Mouse (Mus musculus): ENCODE data around the gene Adgrv1. TPM values are rescaled to one million over a fixed set of nuclear protein-coding genes. Genes with fewer than 3 reads are reported as not detected.

Gene Adgrv1
- polyA plus RNA-seq, 1 experiment from 2014 or later, result 9.8 TPM

- Histone ChIP-seq H3K4me3 (replicated peaks) (no peak overlapping the region), H3K36me3 (no peaks in the 10 kb centered on the region), H3K9me3 (replicated peaks) (no peaks in the 10 kb centered on the region), H3K27me3 (replicated peaks) (no peaks in the 10 kb centered on the region), H3K4me1 (no peaks in the 10 kb centered on the region), H3K4me2 (no peak overlapping the region), H3K27ac (replicated peaks) (no peak overlapping the region), H3K9ac (replicated peaks) (no peak overlapping the region)
- ATAC-seq (ENCODE audit: low FRiP score), result no peak
- WGBS, result 67% methylated on average over 1 of the region's 1 CpGs
Observed at GRCm38 (mm10) chr13:81211436-81211835, 421.5 kb downstream of the Adgrv1 start.

DNA sequence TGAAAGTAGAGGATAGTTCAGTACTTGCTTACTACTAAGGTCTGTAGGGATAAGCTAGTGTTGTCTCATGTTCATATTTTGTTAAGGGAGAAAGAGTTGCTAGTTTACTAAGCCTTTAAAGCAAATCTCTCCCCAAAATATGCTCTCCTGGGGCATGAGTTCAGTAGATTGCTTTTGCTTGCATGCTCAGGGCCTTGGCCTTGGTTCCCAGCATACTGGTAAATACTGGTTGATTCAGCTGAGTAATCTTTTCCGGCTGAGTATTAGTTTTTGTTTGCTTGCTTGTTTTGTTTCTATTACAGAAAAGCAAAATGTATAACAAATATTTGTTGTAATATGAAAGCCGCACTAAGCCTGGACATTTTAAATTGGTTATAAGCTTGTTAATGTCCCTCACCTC is 422.4 kb downstream of the Adgrv1 start:
- WGBS, result 98% methylated on average over 2 of the region's 2 CpGs
- ATAC-seq (ENCODE audit: low FRiP score), result no peak
- no peaks in the 10 kb centered on the region for H3K27me3 ChIP-seq (replicated peaks)
- no peaks in the 10 kb centered on the region for H3K9me3 ChIP-seq (replicated peaks)
- no peak overlapping the region for H3K4me2 ChIP-seq
- H3K4me3 ChIP-seq (replicated peaks), result no peak overlapping the region
- no peaks in the 10 kb centered on the region for H3K36me3 ChIP-seq
- no peak overlapping the region for H3K9ac ChIP-seq (replicated peaks)
- H3K4me1 ChIP-seq, result no peaks in the 10 kb centered on the region
- H3K27ac ChIP-seq (replicated peaks), result no peak overlapping the region

DNA sequence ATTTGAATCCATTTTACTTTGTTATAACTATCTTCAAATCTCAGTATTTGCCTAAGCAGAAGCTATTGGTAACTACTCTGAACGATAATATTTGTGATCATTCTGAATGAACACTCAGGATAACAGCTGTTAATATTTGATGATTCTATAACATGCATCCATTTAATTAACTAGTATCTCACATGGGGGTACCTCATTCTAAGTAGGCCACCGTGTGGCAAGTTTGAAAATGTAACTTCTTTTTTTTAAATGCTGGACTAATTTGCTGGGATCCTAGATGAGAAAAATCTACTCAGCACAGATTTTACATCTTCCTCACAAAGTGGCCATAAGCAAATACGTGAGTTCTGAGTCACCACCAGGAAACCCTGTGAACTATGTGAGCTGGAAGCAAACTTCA is 423.1 kb downstream of the Adgrv1 start:
- Histone ChIP-seq H3K27me3 (replicated peaks) (no peaks in the 10 kb centered on the region), H3K9me3 (replicated peaks) (no peaks in the 10 kb centered on the region), H3K36me3 (no peaks in the 10 kb centered on the region), H3K27ac (replicated peaks) (no peak overlapping the region), H3K4me1 (no peaks in the 10 kb centered on the region), H3K4me3 (replicated peaks) (no peak overlapping the region), H3K4me2 (no peak overlapping the region), H3K9ac (replicated peaks) (no peak overlapping the region)
- WGBS, result 77% methylated on average over 3 of the region's 3 CpGs
- no peak for ATAC-seq (ENCODE audit: low FRiP score)

DNA sequence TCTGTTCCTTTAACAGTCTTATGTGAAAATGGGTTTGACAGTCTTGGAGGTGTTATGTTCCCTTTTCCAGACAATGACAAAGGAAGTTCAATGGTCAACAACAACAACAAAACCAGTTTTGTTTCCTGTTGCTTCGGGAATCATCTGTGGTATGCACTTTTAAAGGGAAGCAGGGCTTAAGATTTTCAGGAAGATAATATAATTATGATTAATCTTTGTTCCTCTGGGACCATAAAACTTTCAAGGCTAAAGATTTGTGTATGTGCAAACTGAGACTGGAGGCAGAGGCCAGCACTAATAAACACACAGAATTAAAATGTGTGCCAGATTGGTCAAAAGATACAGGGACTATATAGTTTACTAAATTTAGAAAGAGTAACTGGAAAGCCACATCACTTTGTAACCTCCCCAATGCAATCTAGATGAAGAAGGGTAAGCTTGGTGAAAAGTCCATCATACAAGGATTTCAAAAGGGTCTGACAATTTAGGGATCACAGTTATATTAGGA is 424.8 kb downstream of the Adgrv1 start:
- Histone ChIP-seq H3K4me3 (replicated peaks) (no peak overlapping the region), H3K9me3 (replicated peaks) (no peaks in the 10 kb centered on the region), H3K9ac (replicated peaks) (no peak overlapping the region), H3K27me3 (replicated peaks) (no peaks in the 10 kb centered on the region), H3K4me1 (no peaks in the 10 kb centered on the region), H3K4me2 (no peak overlapping the region), H3K27ac (replicated peaks) (no peak overlapping the region), H3K36me3 (no peaks in the 10 kb centered on the region)
- 83% methylated on average over 1 of the region's 1 CpGs for WGBS
- ATAC-seq (ENCODE audit: low FRiP score), result no peak

GRCm38 (mm10) chr13:81181966-81182908 is 450.7 kb downstream of the Adgrv1 start:
- H3K27ac ChIP-seq (replicated peaks), result peak overlapping the region; percentile 29; the same call in 1 of the 2 replicates
- H3K4me2 ChIP-seq, result no peak overlapping the region
- no peak overlapping the region for H3K4me3 ChIP-seq (replicated peaks)
- H3K36me3 ChIP-seq, result no peaks in the 10 kb centered on the region
- no peaks in the 10 kb centered on the region for H3K9me3 ChIP-seq (replicated peaks)
- no peak for ATAC-seq (ENCODE audit: low FRiP score)
- no peaks in the 10 kb centered on the region for H3K4me1 ChIP-seq
- no peaks in the 10 kb centered on the region for H3K27me3 ChIP-seq (replicated peaks)
- H3K9ac ChIP-seq (replicated peaks), result no peak overlapping the region
- WGBS, result 77% methylated on average over 12 of the region's 12 CpGs

DNA sequence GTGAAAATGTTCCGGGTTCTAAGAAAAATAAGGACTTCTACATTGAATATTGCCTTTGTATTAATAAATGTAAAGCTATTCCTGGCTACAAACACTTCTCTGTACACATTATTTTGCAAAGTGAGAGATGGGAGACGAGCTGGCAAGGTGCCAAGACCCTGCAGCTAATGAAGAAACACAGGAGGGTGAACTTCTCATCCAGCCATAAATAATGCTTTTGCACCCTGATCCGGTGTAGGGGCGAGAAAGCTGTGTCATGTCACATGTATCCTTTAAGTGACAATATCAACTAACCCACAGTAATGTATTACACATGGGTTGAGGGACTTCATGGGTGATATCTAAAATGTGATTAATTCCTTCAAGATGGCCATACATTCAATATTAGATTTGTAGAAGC is 451.5 kb downstream of the Adgrv1 start:
- Histone ChIP-seq H3K27me3 (replicated peaks) (no peaks in the 10 kb centered on the region), H3K4me1 (no peaks in the 10 kb centered on the region), H3K4me2 (no peak overlapping the region), H3K9ac (replicated peaks) (no peak overlapping the region), H3K9me3 (replicated peaks) (no peaks in the 10 kb centered on the region), H3K27ac (replicated peaks) (no peak overlapping the region), H3K4me3 (replicated peaks) (no peak overlapping the region), H3K36me3 (no peaks in the 10 kb centered on the region)
- ATAC-seq (ENCODE audit: low FRiP score), result no peak
- WGBS, result 46% methylated on average over 4 of the region's 4 CpGs

GRCm38 (mm10) chr13:81176820-81177219 is 456.1 kb downstream of the Adgrv1 start:
- H3K9ac ChIP-seq (replicated peaks), result no peak overlapping the region
- 93% methylated on average over 4 of the region's 4 CpGs for WGBS
- H3K4me1 ChIP-seq, result no peaks in the 10 kb centered on the region
- no peak overlapping the region for H3K27ac ChIP-seq (replicated peaks)
- no peak overlapping the region for H3K4me3 ChIP-seq (replicated peaks)
- H3K9me3 ChIP-seq (replicated peaks), result no peaks in the 10 kb centered on the region
- H3K36me3 ChIP-seq, result no peaks in the 10 kb centered on the region
- H3K4me2 ChIP-seq, result no peak overlapping the region
- H3K27me3 ChIP-seq (replicated peaks), result no peaks in the 10 kb centered on the region
- ATAC-seq (ENCODE audit: low FRiP score), result no peak

GRCm38 (mm10) chr13:81176071-81176470 is 456.9 kb downstream of the Adgrv1 start:
- no peak overlapping the region for H3K4me3 ChIP-seq (replicated peaks)
- no peaks in the 10 kb centered on the region for H3K9me3 ChIP-seq (replicated peaks)
- H3K27me3 ChIP-seq (replicated peaks), result no peaks in the 10 kb centered on the region
- no peak overlapping the region for H3K27ac ChIP-seq (replicated peaks)
- no peak overlapping the region for H3K9ac ChIP-seq (replicated peaks)
- no peak for ATAC-seq (ENCODE audit: low FRiP score)
- no peak overlapping the region for H3K4me2 ChIP-seq
- no peaks in the 10 kb centered on the region for H3K36me3 ChIP-seq
- H3K4me1 ChIP-seq, result no peaks in the 10 kb centered on the region
- 90% methylated on average over 3 of the region's 3 CpGs for WGBS

DNA sequence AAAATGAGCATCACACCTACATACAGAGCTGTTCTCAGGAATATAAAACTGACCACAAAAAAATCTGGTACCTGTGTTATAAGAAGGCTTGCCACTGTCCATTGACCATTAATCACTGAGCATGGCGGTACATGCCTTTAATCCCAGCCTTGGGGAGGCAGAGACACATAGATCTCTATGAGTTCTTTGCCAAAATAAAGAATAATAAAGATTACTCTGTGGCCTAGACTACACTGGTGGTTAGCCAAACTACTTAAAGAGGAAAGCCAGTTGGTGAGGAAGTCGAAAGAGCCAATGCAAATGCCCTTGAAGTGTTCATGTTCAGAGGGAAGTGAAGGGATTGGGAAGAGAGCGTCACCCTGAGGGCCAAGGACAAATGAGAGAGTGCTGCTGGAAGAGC is 461.8 kb downstream of the Adgrv1 start:
- Histone ChIP-seq H3K9ac (replicated peaks) (no peak overlapping the region), H3K27ac (replicated peaks) (no peak overlapping the region), H3K4me2 (no peak overlapping the region), H3K9me3 (replicated peaks) (no peaks in the 10 kb centered on the region), H3K4me3 (replicated peaks) (no peak overlapping the region), H3K27me3 (replicated peaks) (no peaks in the 10 kb centered on the region), H3K36me3 (no peaks in the 10 kb centered on the region), H3K4me1 (no peaks in the 10 kb centered on the region)
- no peak for ATAC-seq (ENCODE audit: low FRiP score)
- WGBS, result 84% methylated on average over 3 of the region's 3 CpGs

DNA sequence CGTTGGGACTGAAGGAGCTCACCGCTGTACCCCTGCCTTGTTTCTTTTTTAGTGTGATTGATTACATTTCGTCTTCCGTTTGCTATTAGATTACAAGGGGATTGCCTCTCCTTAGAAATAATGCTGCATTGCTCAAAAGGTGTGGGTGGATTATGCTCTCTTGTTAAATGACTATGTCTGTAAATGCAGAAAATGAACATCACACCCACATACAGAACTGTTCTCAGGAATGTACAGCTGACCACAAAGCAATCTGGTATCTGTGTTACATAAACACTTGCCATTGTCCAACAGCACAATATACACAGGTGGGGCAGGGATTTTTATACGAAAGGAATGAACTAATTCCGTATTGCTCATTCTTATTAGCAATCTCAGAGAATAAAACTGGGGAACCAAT is 465.5 kb downstream of the Adgrv1 start:
- Histone ChIP-seq H3K36me3 (no peaks in the 10 kb centered on the region), H3K4me2 (no peak overlapping the region), H3K4me3 (replicated peaks) (no peak overlapping the region), H3K27me3 (replicated peaks) (no peaks in the 10 kb centered on the region), H3K9ac (replicated peaks) (no peak overlapping the region), H3K4me1 (no peaks in the 10 kb centered on the region), H3K27ac (replicated peaks) (no peak overlapping the region), H3K9me3 (replicated peaks) (no peaks in the 10 kb centered on the region)
- no peak for ATAC-seq (ENCODE audit: low FRiP score)
- 80% methylated on average over 6 of the region's 6 CpGs for WGBS

- Histone ChIP-seq H3K9me3 (replicated peaks) (no peaks in the 10 kb centered on the region), H3K27me3 (replicated peaks) (no peaks in the 10 kb centered on the region), H3K36me3 (no peaks in the 10 kb centered on the region), H3K4me3 (replicated peaks) (no peak overlapping the region), H3K9ac (replicated peaks) (no peak overlapping the region), H3K4me2 (no peak overlapping the region), H3K27ac (replicated peaks) (no peak overlapping the region), H3K4me1 (no peaks in the 10 kb centered on the region)
- ATAC-seq (ENCODE audit: low FRiP score), result no peak; the same call in 1 of the 2 replicates
- WGBS, result 60% methylated on average over 2 of the region's 2 CpGs
Observed at GRCm38 (mm10) chr13:81159808-81160207, 473.1 kb downstream of the Adgrv1 start.

GRCm38 (mm10) chr13:81155322-81155721 is 477.6 kb downstream of the Adgrv1 start:
- no peaks in the 10 kb centered on the region for H3K4me1 ChIP-seq
- no peaks in the 10 kb centered on the region for H3K27me3 ChIP-seq (replicated peaks)
- no peak overlapping the region for H3K9ac ChIP-seq (replicated peaks)
- no peaks in the 10 kb centered on the region for H3K36me3 ChIP-seq
- no peak for ATAC-seq (ENCODE audit: low FRiP score)
- H3K27ac ChIP-seq (replicated peaks), result no peak overlapping the region
- no peak overlapping the region for H3K4me3 ChIP-seq (replicated peaks)
- H3K9me3 ChIP-seq (replicated peaks), result no peaks in the 10 kb centered on the region
- no peak overlapping the region for H3K4me2 ChIP-seq
